17 mouse cellular contexts compared by ENCODE assay signal in genomic region chr16:8747772-8748171, GRCm38 (mm10). TPM values are rescaled to one million over a fixed set of nuclear protein-coding genes. Genes with fewer than 3 reads are reported as not detected.
A peak's percentile ranks its signal among the peaks of the same experiment; 100 is the strongest.
DNase-seq lines count a peak whose midpoint lies in the region; ATAC-seq and TF ChIP-seq lines count a peak whose summit lies in the region.
"Had no signal": no experiment of that assay in that cellular context is flagged by ENCODE, and none has a peak within 500 bp of the region (broad histone marks: within the 10 kb centered on the region; RNA-seq: fewer than 3 reads in every experiment).

No protein-coding gene starts in this region.

- no peak for DNase-seq in ES-E14 (ENCODE audit: low read depth, low spot score)
- DNase-seq in thymus, postnatal 0 days (ENCODE audit: low spot score): peak; percentile 54
- no peak for DNase-seq in neural tube, embryonic 10.5 days (ENCODE audit: extremely low spot score, low spot score)
- no peak for DNase-seq in heart, postnatal 10 days
- DNase-seq: cerebellum, postnatal 10 days; gastrocnemius, postnatal 25 days; right cerebral cortex, adult 18-20 months had no signal

- ATAC-seq in common myeloid progenitor, adult 5-6 weeks (replicated peaks; ENCODE audit: low read depth, poor library complexity, severe bottlenecking): peak; percentile 55
- ATAC-seq in liver, embryonic 16.5 days (ENCODE audit: low read depth): no peak
- ATAC-seq in megakaryocyte-erythroid progenitor cell, adult 5-6 weeks (replicated peaks; ENCODE audit: low FRiP score, low TSS enrichment, poor library complexity, severe bottlenecking): no peak
- ATAC-seq: intestine, embryonic 16.5 days; midbrain, embryonic 16.5 days had no signal

- in situ Hi-C loops in ES-E14 (cut with MboI; ENCODE audit: low sequenced_read_pairs in 2 of 2, unreplicated experiment in 2 of 2): no loop called here

- peaks cover 25% of the 10 kb centered on the region; the same call in 1 of the 2 replicates for H3K36me3 ChIP-seq in ES-E14 (ENCODE audit: control insufficient read depth, insufficient read depth, low read length, poor library complexity, severe bottlenecking)
- no peaks in the 10 kb centered on the region for H3K36me3 ChIP-seq in liver, embryonic 16.5 days (ENCODE audit: control insufficient read depth, insufficient read depth)
- H3K36me3 ChIP-seq: embryonic facial prominence, embryonic 10.5 days; heart, embryonic 12.5 days had no signal

- H3K27me3 ChIP-seq in liver, embryonic 16.5 days (ENCODE audit: control insufficient read depth, insufficient read depth, low read depth, low read length): no peaks in the 10 kb centered on the region
- H3K27me3 ChIP-seq: heart, embryonic 12.5 days had no signal

- H3K4me2 ChIP-seq in liver, embryonic 16.5 days (ENCODE audit: low read depth, low read length): peak overlapping the region; percentile 32
- H3K4me2 ChIP-seq: heart, embryonic 12.5 days; hindbrain, embryonic 14.5 days had no signal

- 33% methylated on average over 3 of the region's 3 CpGs for WGBS in liver, embryonic 16.5 days (ENCODE audit: insufficient replicate concordance)

- H3K9me3 ChIP-seq in ES-E14 (ENCODE audit: control insufficient read depth, insufficient read depth, low read depth, low read length): no peaks in the 10 kb centered on the region
- no peaks in the 10 kb centered on the region for H3K9me3 ChIP-seq in liver, embryonic 16.5 days (replicated peaks; ENCODE audit: control insufficient read depth, low read length)
- H3K9me3 ChIP-seq: embryonic facial prominence, embryonic 10.5 days; heart, embryonic 12.5 days had no signal

- no peak overlapping the region; the same call in 1 of the 2 replicates for H3K9ac ChIP-seq in ES-E14 (ENCODE audit: insufficient read depth, low read depth, low read length, poor library complexity, severe bottlenecking)
- peak overlapping the region; percentile 50 for H3K9ac ChIP-seq in liver, embryonic 16.5 days (ENCODE audit: low read depth, low read length)
- H3K9ac ChIP-seq: heart, embryonic 12.5 days; hindbrain, embryonic 14.5 days had no signal

- H3K4me3 ChIP-seq in ES-E14 (ENCODE audit: insufficient read depth in 1 of 2, low read depth in 1 of 2, low read length in 2 of 2, poor library complexity in 1 of 2, severe bottlenecking in 1 of 2): no peak overlapping the region
- no peak overlapping the region for H3K4me3 ChIP-seq in liver, embryonic 16.5 days (ENCODE audit: low read depth, low read length)
- H3K4me3 ChIP-seq: embryonic facial prominence, embryonic 10.5 days; heart, embryonic 12.5 days; left cerebral cortex, adult 2 months had no signal

- peak overlapping the region; percentile 28; the same call in 1 of the 2 replicates for H3K27ac ChIP-seq in ES-E14 (ENCODE audit: insufficient read depth, low read depth, low read length, poor library complexity, severe bottlenecking)
- peak overlapping the region; percentile 91 for H3K27ac ChIP-seq in liver, embryonic 16.5 days (ENCODE audit: low read length)
- H3K27ac ChIP-seq: embryonic facial prominence, embryonic 10.5 days; hindbrain, embryonic 14.5 days; kidney, postnatal 0 days; left cerebral cortex, adult 2 months had no signal

- intact Hi-C loops in heart, postnatal 10 days (cut with DNase I): no loop called here

- H3K4me1 ChIP-seq in ES-E14 (ENCODE audit: control insufficient read depth in 2 of 2, insufficient read depth in 2 of 2, low read length in 2 of 2, poor library complexity in 1 of 2): peaks cover 12 to 14% of the 10 kb centered on the region in 2 experiments
- peaks cover 87% of the 10 kb centered on the region for H3K4me1 ChIP-seq in liver, embryonic 16.5 days (ENCODE audit: control insufficient read depth, low read depth, low read length)
- H3K4me1 ChIP-seq: embryonic facial prominence, embryonic 10.5 days; heart, embryonic 12.5 days had no signal

TF ChIP-seq in ES-E14, 5 proteins besides CTCF, POLR2A, EP300 and RAD21:
- no peak for TF ChIP-seq CHD2 (IDR thresholded peaks at IDR 0.05; ENCODE audit: low read depth, low read length)
- no peak for TF ChIP-seq MAFK (IDR thresholded peaks at IDR 0.05; ENCODE audit: insufficient read depth, low read depth, low read length)
- no peak for TF ChIP-seq ZNF384 (IDR thresholded peaks at IDR 0.05; ENCODE audit: low read depth, low read length)
- no peak for TF ChIP-seq HCFC1 (IDR thresholded peaks at IDR 0.05; ENCODE audit: borderline replicate concordance, insufficient read depth, low read length)
- TF ChIP-seq ZC3H11A (IDR thresholded peaks at IDR 0.05; ENCODE audit: borderline replicate concordance, low read depth, low read length): no peak

RNA-seq across cellular contexts. Expression of gene Usp7, which starts 44.3 kb away (rescaled TPM):
- 242 and 291 TPM in 2 replicates for total RNA-seq in ES-E14 (2012; rRNA removed)
- 195 and 238 TPM in 2 replicates for total RNA-seq in common myeloid progenitor, adult 5-6 weeks (2017)
- polyA plus RNA-seq in liver, embryonic 16.5 days (2015; fragmentation: Nextera tagmentation; extraction: Ambion mirVana): 22.4 and 22.6 TPM in 2 replicates
- polyA plus RNA-seq in thymus, postnatal 0 days (2015; fragmentation: Nextera tagmentation; extraction: Ambion mirVana): 43.0 and 50.3 TPM in 2 replicates
- 196 and 235 TPM in 2 replicates for total RNA-seq in megakaryocyte-erythroid progenitor cell, adult 5-6 weeks (2014; fragmentation: Nextera tagmentation)
- 202 and 222 TPM in 2 replicates for total RNA-seq in megakaryocyte-erythroid progenitor cell, adult 5-6 weeks (2017)
- total RNA-seq in heart, postnatal 10 days (2021): 10 to 100 TPM; 73.7 to 79.0 TPM
